Mouse (Mus musculus) thymus, postnatal 4 days (tissue): ENCODE results near the gene Malrd1.
"Not testable (repeated sequence)": the region's sequence is repeated elsewhere in the genome, so short reads cannot be mapped to it uniquely, and the experiment has no call there.

Experiments used
- DNase-seq: peaks from one replicate; pipeline ENCODE4 v3.0.0; 2021

The Malrd1 gene

DNA sequence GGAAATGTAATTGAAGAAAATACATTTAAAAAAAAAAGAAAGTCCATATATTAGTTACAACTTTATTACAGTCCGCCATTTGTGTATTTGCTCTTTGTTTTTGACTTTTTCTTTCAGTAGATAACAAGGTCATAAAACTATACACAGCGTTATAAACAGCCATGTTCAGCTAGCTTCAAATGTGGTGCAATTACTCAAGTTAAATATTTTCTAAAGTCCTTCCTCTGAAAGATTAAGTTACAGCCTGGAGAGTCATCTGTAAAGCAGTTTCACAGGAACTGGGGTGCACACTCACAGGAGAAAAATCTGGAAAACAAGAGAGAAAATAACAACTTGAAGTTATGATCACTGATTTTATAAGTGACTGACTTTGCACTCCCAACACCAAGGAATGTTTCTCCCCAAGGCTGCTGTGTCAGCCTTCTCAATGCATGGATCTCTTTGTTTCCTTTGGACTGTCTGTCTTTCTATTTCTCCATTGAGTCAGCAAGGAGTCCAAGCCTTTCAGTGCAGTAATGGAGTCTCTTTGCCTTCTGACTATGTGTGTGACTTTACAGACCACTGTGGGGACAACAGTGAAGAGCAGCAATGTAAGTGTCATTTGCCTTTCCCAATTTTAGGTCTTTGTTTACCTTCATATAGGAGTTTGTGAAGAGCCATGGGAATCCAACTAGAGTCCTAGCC is at the start of gene Malrd1:
Malrd1 (plus strand) TSS at position 239 of the 684 bp plus-strand sequence.
- no peak for DNase-seq

DNA sequence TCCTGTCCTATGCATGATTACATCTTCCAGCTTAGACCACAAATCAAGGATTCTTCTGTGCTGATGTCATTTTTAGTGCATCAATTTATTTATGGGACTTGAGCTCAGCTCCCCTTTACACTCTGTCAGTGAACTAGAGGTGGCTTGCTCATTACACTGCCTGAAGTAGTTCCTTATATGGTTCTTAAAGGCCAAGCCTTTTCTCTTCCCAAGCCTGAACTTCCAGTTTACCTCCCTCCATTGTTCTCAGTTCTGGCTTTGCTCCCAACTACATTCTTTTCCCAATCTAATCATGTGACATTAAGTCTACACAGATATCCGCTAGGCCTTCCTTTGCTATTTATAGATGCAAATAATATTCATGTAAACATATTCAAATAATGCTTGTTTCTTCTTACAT is 12.4 kb downstream of the Malrd1 start:
- DNase-seq, result no peak

DNA sequence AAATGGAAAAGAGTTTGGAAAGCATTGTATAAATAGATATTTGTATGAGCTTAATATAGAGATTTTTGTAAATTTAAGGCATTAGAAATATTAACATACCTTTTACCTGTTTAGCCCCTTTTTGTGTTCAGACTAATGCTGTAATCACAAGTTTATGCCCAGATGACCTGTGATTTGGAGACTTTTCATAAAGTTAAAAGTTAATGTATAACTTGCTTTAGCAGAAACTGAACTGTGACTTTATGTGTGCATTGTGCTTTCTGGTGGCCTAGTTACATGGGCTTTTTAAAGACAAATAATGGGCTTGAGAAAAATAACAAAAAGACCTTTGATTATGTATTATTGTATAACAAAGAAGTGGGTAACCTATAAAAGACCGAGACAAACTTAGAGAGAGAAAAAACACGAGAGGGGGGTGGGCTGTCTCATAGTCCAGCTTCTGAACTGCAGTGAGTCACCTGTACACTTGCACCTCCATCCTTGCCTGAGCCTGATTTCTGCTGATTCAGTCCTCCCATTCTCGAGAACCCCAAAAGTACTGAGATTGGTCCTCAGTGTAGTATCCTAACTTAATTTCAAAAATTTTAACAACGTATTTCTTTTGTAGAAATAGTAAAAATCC is 87.2 kb downstream of the Malrd1 start:
- DNase-seq, result no peak

DNA sequence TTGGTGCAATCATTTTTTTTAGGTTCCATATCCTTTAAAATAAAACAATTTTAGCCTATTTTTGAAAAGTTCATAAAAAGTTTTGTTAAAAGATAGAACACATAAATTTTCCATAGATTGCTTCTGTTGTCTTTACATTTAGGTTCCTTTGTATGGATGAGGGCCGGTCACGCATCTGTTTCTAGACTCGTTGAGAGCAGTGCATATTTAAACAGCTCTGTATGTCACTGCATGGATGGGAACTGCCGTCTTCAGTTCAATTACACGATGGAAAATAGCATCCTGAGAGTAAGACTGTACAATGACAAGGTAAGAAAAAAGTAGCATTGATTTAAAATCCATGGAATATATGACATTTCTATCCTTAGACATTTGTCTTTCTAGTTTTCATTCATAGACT is 87.7 kb downstream of the Malrd1 start:
- DNase-seq, result no peak

DNA sequence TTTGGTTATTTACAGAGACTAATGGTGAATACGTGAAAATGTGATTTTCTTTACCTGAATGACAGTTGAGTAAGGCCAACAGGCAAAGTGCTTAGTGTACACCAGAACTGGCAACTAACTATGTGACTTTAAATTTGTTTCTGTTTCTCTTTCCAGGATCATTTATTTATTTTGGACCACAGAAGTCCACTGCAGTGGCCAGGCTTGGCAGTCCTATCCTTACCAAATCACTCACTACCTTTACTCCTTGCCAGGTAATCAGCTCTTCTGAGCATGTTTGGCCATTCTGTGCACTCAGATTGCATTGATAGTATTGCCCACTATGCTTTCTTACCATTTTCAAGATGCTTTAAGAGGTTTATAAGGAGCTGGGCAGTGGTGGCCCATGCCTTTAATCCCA is 109.5 kb downstream of the Malrd1 start:
- DNase-seq, result no peak

DNA sequence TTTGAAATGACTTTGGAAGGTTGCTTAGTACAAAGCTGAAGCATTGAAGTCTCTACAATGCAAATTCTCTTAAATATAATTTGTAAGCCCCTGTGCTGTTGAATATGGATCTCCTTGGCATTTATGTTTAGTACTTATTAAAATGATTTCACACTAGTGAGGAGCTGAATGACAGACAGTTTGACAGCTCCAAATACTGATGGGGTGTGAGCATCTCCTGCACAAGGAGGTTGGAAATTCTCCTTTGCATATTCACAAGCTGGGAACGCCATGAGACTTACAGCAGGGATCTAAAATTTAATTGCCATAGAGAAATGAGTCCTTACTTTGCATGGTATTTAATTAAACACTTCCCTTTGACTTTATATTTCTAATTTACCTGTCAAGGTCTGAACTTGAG is 117.6 kb downstream of the Malrd1 start:
- no peak for DNase-seq

DNA sequence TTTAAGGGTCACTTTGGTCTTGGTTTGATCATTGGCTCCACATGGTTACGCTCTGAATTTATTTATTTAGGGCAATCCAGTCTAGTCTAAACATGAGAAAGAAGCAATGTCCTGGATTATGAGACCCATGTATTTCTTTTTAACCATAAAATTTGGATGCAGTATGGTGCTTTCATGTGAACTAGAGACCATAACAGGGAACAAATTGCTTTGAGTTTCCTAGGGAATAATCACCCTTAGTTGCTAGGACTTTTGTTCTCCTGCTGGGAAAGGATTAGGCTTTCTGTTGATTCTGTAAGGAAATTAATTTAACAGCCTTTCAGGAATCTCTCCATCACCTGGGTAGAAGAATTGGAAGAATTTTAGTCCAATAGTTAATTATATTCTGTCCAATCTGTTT is 130.1 kb downstream of the Malrd1 start:
- no peak for DNase-seq

DNA sequence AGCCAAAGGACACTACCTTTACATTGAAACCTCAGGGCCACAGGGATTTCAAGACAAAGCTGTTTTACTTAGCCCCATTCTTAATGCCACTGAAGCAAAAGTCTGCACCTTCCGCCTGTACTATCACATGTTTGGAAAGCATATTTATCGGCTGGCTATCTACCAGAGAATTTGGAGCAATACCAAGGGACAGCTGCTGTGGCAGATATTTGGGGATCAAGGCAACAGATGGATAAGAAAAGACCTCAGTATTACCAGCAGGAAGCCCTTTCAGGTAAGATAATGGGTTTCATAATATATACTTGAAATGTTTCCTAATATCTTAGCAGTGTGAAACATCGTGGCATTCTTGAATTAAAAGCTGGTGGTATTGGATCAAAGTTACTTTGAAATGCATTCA is 176.7 kb downstream of the Malrd1 start:
- DNase-seq, result no peak

DNA sequence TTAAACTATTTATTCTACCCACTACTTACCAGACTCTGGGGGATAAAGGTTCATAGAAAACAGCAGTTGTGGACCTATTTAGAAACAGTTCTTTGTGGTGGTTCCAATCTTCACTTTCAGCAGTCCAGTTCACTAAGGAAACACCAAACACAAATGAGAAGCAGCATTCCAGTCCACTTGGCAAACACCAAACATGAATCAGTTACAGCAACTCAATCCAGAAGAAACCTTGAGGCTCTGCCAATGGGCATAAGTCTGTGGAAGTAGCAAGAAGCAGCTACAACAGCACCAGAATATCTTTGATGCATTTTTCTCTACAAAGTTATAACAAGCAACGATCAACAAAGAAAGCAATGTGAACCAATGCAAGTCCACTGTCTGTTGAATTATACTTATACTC is 214.7 kb downstream of the Malrd1 start:
- no peak for DNase-seq

DNA sequence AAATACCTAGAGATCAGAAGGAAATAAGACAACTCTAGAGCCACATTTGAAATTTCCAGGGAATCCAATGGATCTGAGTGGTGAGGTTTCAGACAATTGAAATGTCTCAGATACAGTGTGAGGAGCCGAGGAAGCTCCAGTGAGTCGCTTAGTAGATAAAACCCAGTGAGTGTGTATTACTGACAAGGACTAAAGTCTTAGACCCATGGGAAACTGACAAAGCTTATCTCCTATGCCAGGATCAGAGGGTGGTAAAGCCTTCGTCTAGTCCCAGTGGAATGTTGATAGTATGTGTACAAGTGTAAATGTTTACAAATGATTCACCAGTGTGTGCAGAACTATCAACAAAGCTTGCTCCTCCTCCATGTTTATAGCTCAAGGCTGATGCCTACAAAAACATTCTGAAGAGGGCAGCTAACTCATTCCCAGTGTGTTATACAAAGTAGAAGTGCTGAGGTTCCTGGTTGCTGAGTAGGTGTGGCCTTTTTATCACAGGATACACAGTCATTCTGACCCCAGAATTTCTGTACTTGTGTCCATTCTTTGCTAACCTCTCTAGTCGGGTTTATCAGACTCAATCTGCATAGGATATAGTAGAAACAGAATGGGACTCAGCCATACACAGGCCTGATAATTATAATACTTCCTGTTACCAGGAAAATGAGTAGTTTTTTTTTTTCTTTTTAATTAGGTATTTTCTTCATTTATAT is 218.9 kb downstream of the Malrd1 start:
- DNase-seq, result no peak

DNA sequence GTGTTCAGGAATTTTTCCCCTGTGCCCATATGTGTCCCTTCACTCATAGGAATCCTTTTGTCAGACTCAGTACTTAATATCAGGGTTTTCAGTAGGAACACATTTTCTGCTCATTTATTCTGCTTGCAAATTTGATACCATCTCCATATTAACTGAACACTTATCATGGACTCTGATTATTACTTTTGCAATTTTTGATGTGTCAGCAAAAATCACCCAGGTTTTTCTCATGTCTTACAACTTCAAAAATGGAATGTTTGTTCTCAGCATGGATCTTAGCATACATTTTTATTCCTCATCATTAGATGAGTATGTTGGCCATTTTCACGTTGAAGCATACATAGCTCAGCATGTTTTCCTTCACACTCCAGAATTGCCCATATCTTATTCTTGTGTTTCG is 258.5 kb downstream of the Malrd1 start:
- no peak for DNase-seq

DNA sequence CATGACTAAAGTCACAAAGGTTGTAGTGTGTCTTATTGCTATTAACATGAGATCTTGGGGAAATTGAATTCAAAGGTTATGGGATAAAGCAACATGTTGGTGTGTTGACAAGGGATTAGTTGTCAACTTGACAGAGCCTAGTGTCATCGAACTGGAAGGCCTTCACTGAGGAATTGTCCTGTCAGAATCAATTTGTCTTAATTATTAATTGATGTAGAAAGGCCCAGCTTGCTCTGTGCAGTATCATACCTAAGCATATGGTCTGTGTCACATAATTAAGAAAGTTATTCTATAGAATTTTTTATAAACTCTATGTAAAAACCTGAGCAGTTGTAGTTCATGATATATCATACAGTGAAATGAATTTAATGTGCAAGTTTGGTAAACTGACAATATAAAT is 289.4 kb downstream of the Malrd1 start:
- DNase-seq, result no peak

DNA sequence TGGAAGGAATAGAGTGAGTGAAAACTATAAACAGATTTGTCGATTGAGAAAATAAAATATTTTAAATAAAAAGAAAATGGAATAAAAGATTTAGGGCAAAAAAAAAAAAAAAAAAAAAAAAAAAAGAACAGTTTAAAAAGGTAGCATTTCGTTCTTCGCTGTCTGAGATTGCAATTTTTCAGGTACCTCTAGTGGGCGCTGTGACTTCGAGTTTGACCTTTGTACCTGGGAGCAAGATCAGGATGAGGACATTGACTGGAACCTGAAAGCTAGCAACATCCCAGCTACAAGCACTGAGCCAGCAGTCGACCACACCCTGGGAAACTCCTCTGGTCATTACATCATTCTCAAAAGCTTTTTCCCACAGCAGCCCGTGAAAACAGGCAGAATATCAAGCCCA is 343.1 kb downstream of the Malrd1 start:
- peak; percentile 19 for DNase-seq

DNA sequence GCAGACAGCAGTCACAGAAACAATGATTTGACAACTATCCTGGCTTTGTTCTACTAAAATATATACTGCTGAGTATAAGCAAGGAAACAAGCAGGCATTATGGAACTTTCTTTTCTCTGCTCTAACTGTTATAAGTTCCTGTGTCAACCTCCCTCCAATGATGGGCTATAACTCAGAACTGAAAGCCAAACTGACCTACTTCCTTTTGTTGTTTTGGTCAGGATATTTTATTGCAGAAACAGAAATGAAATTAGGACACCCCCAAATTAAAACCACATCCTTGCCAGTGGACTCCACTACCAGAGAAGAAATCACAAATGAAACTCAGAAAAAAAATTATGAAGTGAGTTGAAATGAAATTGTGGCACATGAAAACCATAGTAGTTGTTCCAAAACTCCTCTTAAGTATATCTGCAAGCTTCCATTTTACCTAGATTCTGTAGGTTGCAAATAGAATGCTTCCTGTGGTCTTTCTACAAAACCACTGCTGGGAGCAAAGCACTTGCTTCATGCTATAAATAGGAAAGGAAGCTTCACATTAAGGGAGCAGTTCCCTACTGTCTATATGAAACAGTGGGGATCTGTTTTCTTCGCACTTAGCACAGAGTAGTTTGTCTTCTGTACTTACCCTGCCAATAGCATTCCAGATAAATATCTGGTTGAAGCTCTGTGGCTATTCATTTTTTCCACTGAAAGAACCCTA is 367.3 kb downstream of the Malrd1 start:
- DNase-seq, result no peak

DNA sequence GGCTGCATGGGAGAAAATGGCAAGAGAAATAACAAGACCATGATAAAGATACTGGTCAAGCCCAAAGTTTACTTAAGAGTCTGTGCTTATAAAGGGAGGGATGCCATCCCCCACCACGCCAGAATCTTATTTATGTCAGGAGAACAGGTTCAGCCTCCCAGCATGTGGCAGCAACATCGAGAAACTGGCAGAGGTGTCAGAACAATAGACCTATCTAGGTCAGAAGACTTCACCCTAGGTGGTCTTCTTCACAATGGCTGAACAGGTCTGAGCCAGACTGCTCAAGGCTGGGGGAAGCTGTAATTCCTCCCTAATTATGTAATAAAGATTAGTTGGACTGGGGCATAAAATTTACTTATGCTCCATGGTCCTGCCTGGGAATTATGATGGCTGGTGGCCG is 399.2 kb downstream of the Malrd1 start:
- DNase-seq, result no peak

DNA sequence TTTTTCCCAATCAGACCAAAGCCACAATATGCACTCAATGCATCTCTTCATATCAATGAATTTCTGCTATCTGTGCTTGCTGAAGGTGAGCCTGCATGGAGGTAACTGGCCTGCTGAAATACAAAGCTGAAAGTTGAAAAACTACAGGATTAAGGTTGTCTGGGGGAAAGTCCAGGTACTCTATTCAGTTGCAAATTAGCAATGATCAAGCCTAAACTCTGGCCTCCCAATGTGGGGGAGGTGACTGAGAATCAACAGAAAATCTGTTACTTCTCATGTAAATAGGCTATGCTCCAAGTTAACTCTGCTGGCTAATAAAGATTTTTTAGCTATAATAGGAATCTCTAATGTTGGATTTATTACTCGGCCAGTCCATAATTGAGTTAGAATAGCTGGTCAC is 399.8 kb downstream of the Malrd1 start:
- no peak for DNase-seq

DNA sequence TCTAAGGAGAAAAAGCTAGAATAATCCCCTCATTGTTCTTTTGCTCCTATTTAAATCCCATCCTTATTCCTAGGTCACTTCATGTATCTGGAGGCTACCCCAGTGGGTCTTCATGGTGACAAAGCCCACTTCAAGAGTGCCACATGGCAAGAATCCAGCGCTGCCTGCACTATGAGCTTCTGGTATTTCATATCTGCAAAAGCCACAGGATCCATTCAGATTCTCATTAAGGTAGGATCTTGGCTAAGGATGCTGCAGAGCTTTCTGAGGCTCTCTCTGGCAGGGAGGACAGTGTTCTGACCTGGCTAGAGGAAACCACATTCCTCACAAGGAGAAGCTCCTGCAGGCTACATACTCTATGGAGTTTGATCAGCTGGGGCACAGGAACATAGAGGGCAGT is 405.2 kb downstream of the Malrd1 start:
- DNase-seq, result no peak

DNA sequence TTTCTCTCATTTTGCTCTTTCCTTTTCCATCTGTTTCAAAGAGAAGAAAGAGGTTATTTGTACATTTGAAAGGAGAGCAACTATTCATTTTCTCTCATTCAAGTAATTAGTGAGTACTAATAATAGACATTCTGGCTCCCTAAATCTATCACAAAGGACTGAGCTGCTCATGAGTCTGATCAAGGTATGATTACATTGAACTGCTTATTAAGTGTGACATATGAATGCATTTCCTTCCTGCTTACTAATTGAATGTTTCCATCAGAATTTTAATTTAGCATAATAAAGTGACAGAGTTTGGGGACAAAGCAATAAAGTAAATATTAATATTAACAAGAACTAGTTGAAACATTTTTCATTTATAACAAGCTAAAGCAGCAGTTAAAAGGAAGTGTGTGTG is 405.6 kb downstream of the Malrd1 start:
- DNase-seq, result no peak

DNA sequence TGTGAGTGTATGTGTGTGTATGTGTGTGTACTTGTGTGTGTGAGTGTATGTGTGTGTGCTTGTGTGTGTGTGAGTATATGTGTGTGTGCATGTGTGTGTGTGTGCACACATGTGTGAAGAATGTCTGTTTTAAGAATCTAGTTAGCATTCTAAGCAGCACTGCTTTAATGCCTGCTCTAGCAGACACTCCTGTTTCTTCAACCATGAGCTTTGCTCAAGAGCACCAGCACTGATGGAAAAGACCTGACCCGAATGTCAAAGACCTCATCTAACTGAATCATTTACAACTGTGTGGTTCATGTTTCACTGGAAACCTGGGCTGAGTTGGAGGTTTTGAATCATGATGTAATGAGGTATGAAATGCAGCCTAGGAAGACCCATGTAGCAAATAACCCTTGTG is 406.1 kb downstream of the Malrd1 start:
- no peak for DNase-seq

DNA sequence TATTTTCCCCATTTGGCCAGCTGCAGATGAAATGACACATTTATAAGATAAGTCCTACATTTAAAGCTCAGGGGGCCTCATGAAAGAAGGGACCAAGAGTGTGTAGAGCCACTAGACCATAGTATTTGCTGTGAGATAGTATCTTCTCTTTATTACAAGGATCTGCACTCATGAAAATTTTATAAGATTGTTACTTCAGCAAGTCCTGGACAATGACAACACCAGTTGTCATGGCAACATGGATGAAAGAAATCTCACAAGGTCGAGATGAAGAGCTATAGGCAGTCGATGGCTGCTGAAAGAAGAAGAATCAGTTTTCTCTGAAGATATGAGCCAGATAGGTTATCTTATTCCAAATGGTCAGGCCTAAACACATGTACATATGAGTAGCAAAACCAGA is 476.6 kb downstream of the Malrd1 start:
- DNase-seq, result no peak

DNA sequence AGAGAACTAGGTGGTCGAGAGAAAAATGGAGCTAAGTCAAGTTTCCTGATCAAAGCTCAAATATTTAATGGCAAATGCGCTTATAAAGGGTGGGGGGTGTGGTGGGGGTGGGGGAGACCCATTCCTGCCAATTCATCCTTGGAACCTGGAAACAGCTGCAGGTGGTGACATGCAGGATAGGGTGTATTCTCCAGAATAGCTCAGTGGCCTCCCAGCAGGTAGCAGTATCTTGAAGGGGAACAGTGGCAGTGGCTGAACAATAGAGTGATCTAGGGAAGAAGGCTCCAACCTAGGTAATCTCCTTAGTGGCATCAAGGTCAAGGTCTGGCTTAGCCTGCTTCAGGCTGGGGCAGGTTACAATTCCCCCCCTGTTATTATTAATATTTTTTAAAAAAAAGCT is 490.8 kb downstream of the Malrd1 start:
- not testable (repeated sequence) for DNase-seq

DNA sequence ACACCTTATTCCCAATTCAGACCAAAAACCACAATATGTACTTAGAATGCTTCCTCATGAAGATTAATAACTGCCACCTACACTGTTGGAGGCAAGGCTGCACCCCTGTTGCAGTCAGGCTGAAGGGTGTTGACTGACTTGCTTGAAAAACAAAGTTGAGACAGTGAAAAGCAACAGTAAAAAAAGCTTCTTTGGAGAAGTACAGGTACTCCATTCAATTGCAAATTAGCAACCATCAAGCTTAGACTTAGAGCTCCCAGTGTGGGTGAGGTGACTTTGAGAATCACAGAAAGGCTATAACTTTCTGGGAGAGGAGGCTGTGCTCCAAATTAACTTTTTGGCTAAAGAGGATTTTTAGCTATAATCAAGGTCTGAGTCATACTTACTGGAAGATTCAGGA is 491.4 kb downstream of the Malrd1 start:
- DNase-seq, result not testable (repeated sequence)

DNA sequence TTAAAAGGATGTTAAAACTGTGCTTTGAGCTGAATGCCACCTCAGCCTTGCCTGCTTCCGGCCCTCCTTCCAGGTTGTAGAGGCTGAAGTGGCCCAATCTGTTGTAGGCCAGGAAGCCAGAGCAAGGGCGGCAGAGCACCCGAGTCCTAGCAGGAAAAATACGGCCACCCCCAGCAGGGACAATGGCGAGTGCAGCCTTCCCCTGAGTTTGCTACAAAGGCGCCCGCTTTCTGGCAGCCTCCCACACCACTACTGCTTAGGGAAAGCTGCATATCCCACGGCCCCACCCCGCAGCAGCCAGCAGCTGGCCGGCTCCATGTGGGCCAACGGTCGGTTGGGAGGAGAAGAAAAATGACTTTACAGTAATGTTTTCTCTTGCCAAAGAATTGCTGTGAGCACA is 503.5 kb downstream of the Malrd1 start:
- DNase-seq, result no peak

DNA sequence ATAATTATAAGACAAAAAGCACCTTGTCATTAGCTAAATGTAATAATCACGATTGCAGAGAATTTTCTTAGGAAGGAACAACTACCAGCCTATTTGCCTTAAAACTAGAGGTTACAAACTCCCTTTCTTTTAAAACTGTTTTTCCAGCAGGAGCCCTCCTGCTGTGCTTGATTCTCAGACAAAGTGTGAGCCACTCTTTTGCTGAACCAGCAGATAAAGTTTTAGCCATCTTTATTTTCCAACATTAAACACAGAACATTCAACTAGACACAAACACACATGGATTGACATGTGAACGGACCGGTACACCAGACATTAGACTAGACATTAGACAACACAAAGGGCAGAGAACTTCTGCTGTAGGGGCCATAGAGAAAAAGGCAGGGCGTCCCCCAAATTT is 505.3 kb downstream of the Malrd1 start:
- DNase-seq, result no peak
